Mouse (Mus musculus) bone marrow macrophage, adult 2 months (primary cell): ENCODE data around the gene Stoml3. TPM values are rescaled to one million over a fixed set of nuclear protein-coding genes. Genes with fewer than 3 reads are reported as not detected.

Experiments
- H3K27ac ChIP-seq: 2 replicates; pipeline ENCODE4 v1.5.1; 2012; ENCODE audit warnings: low read depth, low read length; ENCODE audit not compliant: insufficient read depth
- H3K4me1 ChIP-seq: 2 replicates; pipeline ENCODE4 v1.6.1; 2012; ENCODE audit warnings: low read length; ENCODE audit not compliant: control insufficient read depth, insufficient read depth
- H3K4me3 ChIP-seq: 2 replicates; pipeline ENCODE4 v1.5.1; 2012; ENCODE audit warnings: mild to moderate bottlenecking, low read length, moderate library complexity; ENCODE audit not compliant: insufficient read depth
- CTCF ChIP-seq: IDR thresholded peaks from 2 replicates; pipeline ENCODE4 v1.5.1; 2012; ENCODE audit warnings: low read depth, mild to moderate bottlenecking, low read length, moderate library complexity
- POLR2A ChIP-seq: IDR thresholded peaks from 2 replicates; pipeline ENCODE4 v1.6.1; 2012; ENCODE audit warnings: mild to moderate bottlenecking, low read depth, low read length, borderline replicate concordance
- polyA plus RNA-seq: library from polyadenylated mRNA; stranded (reverse); fragments of >200 nt; gene quantifications from 2 replicates; pipeline ENCODE4 v1.2.4, GENCODE M21; 2012; ENCODE audit not compliant: missing spikeins, insufficient read depth, insufficient read length

Gene Stoml3
- polyA plus RNA-seq: not detected in 2 replicates

GRCm38 (mm10) chr3:53488353-53488752, at the start of gene Stoml3:
Gene Stoml3 (plus strand): TSS chr3:53488653.
- H3K4me1 ChIP-seq: peaks cover 3% of the 10 kb centered on the region
- no peak within 1 kb of the TSS for H3K4me3 ChIP-seq
- H3K27ac ChIP-seq: no peak within 1 kb of the TSS
- no peak for TF ChIP-seq CTCF
- TF ChIP-seq POLR2A: no peak

DNA sequence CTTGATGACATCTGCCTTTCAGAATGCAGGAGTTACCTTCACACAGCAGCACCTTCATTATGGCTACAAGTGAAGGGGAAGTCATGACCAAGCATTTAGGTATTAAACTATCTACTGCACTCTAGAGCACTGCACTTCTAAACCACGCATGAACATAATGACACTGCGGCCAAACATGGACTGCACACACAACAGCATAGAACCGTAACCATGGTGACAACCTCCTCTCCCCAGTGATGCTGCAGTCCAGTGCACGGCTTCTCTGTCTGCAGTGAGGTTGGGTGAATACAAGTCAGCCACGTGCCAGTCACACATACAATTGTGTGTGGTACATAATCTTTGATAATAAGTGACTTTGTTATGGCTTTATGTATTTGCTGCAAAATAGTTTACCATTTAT, 42.9 kb upstream of the Stoml3 start:
- Histone ChIP-seq H3K27ac (no peak overlapping the region), H3K4me1 (no peaks in the 10 kb centered on the region), H3K4me3 (no peak overlapping the region)
- TF ChIP-seq POLR2A (no peak), CTCF (no peak)

- TF ChIP-seq CTCF (no peak), POLR2A (no peak)
- Histone ChIP-seq H3K4me1 (no peaks in the 10 kb centered on the region), H3K4me3 (no peak overlapping the region), H3K27ac (no peak overlapping the region)
These were observed 41.7 kb upstream of the Stoml3 start for GRCm38 (mm10) chr3:53446801-53447200.

- H3K27ac ChIP-seq: no peak overlapping the region
- H3K4me1 ChIP-seq: no peaks in the 10 kb centered on the region
- TF ChIP-seq CTCF (no peak), POLR2A (no peak)
- H3K4me3 ChIP-seq: no peak overlapping the region
These were observed 40.2 kb upstream of the Stoml3 start for GRCm38 (mm10) chr3:53448208-53448607.

DNA sequence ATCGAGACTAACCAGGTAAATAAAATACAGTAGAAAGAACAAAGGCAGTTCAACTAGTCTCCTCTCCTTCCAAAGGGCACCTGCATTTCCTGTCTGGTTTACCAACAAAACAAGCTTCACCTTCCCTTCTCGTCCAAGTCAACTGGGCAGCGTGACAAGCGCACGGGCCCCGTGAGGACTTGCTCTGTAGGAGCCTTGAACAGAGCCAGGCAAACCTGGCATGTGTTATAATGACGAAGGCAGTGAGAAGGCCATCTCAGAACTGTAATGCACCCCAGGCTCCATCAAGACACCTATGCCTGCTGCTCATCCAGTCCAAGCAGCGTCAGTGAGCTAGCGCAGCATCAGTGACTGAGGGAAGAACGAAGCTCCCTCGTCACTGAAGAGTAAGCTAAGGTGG, 37.8 kb upstream of the Stoml3 start:
- TF ChIP-seq CTCF (no peak), POLR2A (no peak)
- H3K27ac ChIP-seq: no peak overlapping the region
- H3K4me1 ChIP-seq: no peaks in the 10 kb centered on the region
- H3K4me3 ChIP-seq: no peak overlapping the region

- no peak for TF ChIP-seq CTCF
- no peak for TF ChIP-seq POLR2A
- Histone ChIP-seq H3K27ac (no peak overlapping the region), H3K4me1 (0 out of 2 replicates have a peak, but pooled peaks cover 1% of the 10 kb centered on the region), H3K4me3 (no peak overlapping the region)
These were observed 36.1 kb upstream of the Stoml3 start for GRCm38 (mm10) chr3:53452351-53452750.

GRCm38 (mm10) chr3:53453346-53453745, 35.1 kb upstream of the Stoml3 start:
- Histone ChIP-seq H3K4me3 (no peak overlapping the region), H3K27ac (no peak overlapping the region), H3K4me1 (peaks cover 5% of the 10 kb centered on the region)
- TF ChIP-seq POLR2A: no peak
- no peak for TF ChIP-seq CTCF

GRCm38 (mm10) chr3:53454005-53454404, 34.4 kb upstream of the Stoml3 start:
- no peak for TF ChIP-seq POLR2A
- TF ChIP-seq CTCF: no peak
- Histone ChIP-seq H3K4me1 (peaks cover 9% of the 10 kb centered on the region), H3K27ac (no peak overlapping the region), H3K4me3 (no peak overlapping the region)

- TF ChIP-seq CTCF (no peak), POLR2A (no peak)
- Histone ChIP-seq H3K4me1 (peaks cover 9% of the 10 kb centered on the region), H3K4me3 (no peak overlapping the region), H3K27ac (no peak overlapping the region)
These were observed 33.9 kb upstream of the Stoml3 start for GRCm38 (mm10) chr3:53454561-53454960.

GRCm38 (mm10) chr3:53454984-53455383, 33.5 kb upstream of the Stoml3 start:
- H3K27ac ChIP-seq: no peak overlapping the region
- peaks cover 11% of the 10 kb centered on the region for H3K4me1 ChIP-seq
- TF ChIP-seq POLR2A (no peak), CTCF (no peak)
- no peak overlapping the region for H3K4me3 ChIP-seq

DNA sequence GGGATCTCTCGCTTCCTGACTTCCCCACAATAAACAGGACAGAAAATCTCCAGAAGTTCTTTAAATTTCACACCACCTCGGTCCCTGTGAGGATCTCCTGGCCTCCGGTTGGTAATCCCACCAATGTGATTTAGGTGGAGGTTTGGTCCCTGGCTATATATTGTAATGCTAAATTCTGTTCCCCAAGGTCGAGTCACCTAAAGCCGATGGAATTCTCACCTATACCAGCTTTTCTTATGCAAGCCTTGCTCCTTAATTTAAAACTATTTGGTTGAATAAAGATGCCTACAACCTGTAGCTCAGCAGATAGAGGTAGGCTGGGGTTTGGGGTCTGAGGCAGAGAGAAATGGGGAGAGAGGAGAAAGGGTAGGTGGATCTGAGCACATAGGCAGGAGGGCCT, 30.7 kb upstream of the Stoml3 start:
- H3K4me1 ChIP-seq: peaks cover 21% of the 10 kb centered on the region
- H3K4me3 ChIP-seq: no peak overlapping the region
- no peak overlapping the region for H3K27ac ChIP-seq
- TF ChIP-seq CTCF: no peak
- TF ChIP-seq POLR2A: no peak
